Mouse (Mus musculus) adipocyte (in vitro differentiated cells): Measurements from ENCODE around the gene Dars.
"Not testable (repeated sequence)": the region's sequence is repeated elsewhere in the genome, so short reads cannot be mapped to it uniquely, and the experiment has no call there.

ENCODE experiments used
- DNase-seq: peaks from one replicate; pipeline ENCODE4 v3.0.0-alpha.2; 2016; ENCODE audit warnings: low spot score

The Dars gene

GRCm38 (mm10) chr1:128337708-128338320 is 79.4 kb downstream of the Dars start:
- DNase-seq, result no peak

DNA sequence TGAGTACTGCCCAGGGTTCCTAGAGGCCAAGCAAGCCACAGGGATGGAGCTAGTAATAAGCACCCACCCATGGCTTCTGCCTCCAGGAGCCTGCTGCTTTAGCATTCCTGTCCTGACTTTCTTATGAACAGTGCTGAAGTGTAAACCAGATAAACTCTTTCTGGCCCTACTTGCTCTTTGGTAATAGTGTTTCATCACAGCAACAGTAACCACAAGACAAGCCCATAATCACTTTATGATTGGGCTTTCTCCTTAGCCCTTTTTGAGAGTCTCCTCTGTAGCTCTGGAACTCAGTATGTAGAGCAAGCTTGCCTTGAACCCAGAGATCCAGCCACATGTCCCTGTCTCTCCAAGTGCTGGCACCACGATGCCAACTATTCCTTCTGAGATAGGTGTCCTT is 86.9 kb downstream of the Dars start:
- DNase-seq, result no peak

DNA sequence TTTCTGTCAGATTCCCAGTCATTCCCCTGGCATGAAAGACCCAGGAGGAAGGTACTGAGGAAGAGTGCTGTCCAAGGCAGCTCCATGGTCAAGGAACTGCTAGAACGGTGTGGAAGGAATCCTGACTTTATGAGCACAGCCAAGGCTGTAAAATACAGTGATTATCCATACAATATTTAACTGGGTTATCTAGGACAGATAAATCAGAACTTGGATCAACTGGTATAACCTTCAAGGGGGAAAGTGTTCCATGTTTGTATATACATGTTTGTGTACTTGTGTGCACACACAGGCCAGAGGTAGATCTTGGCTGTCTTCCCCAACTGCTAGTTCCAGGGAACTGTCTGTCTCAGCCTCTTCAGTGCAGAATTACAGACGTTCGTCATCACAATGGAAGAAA is 89.0 kb downstream of the Dars start, which contains the start of gene Lct:
TSS of gene Lct (minus strand) at position 101 of the 400 bp plus-strand sequence.
- DNase-seq, result no peak

DNA sequence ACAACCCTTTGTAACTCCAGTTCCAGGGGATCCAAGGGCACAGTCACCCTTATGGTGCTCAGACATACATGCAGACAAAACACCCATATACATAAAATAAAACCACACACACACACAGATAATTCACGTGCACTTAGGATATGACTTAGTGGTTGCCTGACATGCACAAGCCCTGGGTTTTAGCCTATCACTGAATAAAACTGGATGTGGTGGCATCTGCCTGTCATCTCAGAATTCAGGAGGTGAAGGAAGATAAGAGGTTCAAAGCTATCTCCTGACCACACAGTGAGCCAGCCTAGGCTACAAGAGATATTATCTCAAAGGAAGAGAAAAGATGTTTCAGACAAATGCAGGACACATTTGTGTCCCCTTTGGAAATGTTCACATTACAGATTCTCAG is 90.0 kb downstream of the Dars start:
- no peak for DNase-seq

DNA sequence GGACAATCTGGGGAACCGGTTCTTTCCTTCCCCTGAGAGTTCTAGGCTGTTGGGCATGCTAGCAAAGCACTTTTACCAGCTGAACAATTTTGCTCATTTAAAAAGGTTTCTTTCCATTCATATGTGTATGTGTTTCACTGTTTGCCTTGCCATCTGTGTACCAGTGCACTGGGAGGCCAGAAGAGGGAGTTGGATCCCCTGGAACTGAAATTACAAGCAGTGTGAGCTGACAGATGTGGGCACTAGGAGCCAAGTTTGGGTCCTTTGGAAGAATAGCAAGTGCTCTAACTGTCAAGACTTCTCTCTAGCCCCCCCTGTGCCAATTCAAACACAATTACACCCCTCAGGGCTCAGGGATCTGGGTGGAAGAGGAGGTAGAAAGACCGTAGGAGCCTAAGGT is 92.4 kb downstream of the Dars start:
- no peak for DNase-seq

GRCm38 (mm10) chr1:128323026-128323643 is 94.0 kb downstream of the Dars start:
- DNase-seq, result no peak

GRCm38 (mm10) chr1:128319266-128319665 is 97.9 kb downstream of the Dars start:
- not testable (repeated sequence) for DNase-seq

DNA sequence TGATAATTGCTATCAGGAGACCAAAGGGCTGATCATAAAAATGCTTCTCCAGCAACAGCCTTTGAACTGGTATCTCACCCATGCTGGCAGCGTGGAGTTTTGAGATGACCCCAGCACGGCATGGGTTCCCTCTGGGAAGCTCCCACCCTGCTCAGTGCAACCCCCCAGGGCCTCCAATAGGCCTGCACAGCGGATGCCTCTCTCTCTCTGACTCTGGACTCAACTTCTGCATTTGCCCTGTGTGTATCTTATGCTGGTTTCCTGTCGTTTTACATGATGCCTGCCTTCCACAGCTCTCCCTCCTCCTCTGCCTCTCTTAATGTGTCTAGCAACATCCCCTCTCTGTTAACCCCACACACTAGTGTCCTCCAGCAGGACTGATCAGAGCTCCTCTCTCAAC is 102.5 kb downstream of the Dars start:
- DNase-seq, result no peak
